Mouse (Mus musculus) right cerebral cortex, postnatal 4 days (tissue): ENCODE measurements around the gene Gm3417.
"Not testable (repeated sequence)": the region's sequence is repeated elsewhere in the genome, so short reads cannot be mapped to it uniquely, and the experiment has no call there.

Experiments used
- DNase-seq: peaks from one replicate; pipeline ENCODE4 v3.0.0-alpha.2; 2022

The Gm3417 gene

DNA sequence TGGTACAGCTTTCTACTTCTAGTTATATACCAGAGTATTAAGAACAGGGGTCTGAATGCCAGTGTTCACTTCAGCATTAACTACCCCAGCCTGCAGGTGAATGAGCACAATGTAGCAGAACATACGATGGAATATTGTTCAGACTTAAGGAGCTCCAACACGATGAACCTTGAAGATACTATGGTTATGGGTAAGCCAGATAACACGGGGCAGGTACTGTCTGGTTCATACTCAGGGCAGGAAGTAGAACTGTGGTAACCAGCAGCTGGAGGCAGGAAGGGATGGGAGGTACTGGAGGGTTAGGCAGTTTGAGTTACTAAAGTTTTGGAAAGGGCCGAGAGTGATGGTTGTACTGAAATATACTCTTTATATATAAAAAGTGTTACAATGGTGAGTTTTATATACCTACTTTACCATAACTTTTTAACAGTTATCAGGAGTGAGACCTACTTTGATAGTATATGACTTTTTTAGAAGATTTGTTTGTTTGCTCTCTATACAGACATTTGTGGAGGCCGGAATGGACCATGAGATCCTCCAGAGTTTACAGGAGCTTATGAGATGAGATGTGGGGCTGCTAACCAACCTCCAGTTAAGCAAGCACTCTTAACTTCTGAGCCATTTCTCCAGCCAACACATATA lies 19.8 kb downstream of the Gm3417 start:
- DNase-seq: no peak

DNA sequence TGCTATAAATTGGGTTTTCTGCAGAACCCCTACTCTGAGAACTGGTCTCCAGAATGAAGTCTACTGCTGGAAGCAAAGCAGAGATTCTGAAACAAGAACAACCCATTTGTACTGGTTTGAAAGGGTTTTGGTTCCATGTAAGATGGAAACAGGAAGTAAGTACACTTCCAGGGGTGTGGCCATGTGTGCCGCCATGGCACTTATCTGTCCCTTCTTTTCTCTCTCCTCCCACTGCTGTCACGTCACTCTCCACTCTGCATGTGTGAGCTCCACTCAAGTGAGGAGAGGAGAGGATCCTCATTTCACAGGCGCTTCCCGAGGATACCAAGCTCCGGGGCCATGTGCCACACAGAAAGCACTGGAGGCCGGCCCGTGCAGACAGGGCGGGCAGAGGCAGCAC lies 25.1 kb downstream of the Gm3417 start:
- DNase-seq: no peak

DNA sequence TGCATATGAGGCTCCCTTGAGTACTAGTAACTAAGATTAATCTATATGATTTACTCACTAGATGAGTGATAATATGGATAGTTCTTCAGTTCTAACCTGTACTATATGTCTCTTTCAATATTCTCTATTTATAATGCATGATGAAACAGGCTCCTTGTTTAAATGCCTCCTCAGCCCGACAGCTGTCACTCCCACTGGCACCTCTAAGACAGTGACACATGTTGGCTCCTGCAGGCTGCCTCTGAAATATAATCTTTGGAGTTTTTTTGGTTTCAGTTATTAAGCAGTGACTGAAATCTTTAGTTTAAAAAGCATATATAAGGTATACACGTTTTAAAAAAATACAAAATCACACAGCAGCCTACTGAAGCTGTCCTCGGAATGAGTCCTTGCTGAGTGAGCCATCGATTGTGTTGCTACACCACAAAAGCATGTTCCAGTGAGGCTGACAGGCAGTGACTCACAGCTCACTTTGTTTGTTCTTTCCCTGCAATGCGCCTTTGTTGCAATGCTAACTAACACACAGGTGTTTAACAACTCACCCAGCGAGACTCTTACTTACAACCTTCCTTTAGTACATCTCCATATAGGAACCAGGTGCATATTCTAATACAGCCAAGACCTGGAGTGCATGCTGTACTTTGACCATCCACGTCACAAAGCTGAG lies 29.3 kb downstream of the Gm3417 start:
- DNase-seq: no peak

DNA sequence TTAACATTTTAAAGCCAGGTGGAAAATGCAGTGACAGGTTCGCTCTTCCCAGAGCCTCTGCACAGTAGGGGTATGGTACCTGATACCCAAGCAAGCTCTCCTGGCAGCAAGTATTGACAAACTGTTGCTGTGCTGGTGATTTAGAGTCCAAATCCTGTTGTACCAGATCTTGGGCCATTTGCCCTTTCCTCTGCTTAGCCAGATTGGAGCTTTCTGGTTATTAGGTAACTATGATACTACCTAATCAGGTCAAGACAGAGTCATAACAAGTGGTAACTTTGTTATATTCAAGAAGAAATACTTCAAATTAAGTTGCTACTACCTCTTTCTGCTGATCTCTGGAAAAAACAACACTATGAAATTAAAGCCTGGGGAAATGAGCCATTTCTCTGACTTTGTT lies 34.0 kb downstream of the Gm3417 start:
- no peak for DNase-seq

DNA sequence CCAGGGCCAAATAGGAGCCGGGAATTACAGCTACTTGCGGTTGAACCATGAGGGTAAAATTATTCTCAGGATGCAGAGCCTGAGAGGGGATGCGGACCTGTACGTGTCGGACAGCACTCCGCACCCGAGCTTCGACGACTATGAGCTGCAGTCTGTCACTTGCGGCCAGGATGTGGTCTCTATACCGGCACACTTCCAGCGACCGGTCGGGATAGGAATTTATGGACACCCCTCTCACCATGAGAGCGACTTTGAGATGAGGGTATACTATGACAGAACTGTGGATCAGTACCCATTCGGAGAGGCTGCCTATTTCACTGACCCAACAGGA lies 34.9 kb downstream of the Gm3417 start:
- no peak for DNase-seq

DNA sequence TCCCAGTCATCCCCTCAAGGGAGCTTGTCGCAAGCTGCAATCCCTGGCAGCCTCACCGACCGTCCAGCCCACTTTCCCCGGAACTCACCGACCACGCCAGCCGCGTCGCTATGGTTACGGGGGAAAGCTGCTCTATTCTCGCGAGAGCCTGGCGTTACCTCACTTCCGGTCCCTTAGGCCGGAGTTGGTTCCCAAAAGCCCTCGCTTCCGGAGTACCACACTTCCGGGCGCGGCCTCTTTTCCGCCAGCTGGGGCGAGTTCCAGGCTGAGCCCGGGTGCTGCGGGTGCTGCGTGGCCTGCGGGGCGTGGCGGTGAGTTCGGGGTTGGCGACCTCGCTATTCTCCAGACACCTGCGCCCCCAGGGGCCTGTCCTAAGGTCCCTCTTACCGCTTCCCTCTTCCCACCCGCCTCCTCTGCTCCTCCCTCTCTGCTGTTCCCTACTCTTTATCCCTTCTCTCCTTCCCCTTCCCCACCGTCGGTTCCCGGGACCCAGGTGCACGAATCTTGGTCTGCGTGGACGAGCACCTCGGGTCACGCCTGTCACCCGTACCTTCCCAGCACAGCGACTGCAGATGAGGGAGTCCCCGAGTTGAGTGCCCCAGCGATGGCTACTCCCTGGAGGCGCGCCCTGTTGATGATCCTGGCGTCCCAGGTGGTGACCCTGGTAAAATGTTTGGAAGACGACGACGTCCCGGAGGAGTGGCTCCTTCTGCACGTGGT lies 35.4 kb downstream of the Gm3417 start, which contains the start of the genes Wdr27 and 1600012H06Rik:
Wdr27 (minus strand) TSS at position 150 of the 720 bp plus-strand sequence.
1600012H06Rik (plus strand) TSS at position 176 of the 720 bp plus-strand sequence.
- peak; percentile 97 for DNase-seq

DNA sequence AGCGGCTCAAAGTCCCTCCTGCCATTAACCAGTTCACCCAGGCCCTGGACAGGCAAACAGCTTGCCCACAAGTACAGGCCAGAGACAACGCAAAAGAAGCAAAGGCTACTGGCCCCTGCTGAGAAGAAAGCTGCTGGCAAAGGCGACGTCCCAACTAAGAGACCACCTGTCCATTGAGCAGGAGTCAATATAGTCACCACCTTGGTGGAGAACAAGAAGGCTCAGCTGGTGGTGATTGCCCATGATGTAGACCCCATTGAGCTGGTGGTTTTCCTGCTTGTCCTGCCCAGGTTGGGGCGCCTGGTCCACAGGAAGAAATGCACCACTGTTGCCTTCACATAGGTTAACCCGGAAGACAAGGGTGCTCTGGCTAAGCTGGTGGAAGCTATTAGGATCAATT lies 36.4 kb downstream of the Gm3417 start:
- not testable (repeated sequence) for DNase-seq

DNA sequence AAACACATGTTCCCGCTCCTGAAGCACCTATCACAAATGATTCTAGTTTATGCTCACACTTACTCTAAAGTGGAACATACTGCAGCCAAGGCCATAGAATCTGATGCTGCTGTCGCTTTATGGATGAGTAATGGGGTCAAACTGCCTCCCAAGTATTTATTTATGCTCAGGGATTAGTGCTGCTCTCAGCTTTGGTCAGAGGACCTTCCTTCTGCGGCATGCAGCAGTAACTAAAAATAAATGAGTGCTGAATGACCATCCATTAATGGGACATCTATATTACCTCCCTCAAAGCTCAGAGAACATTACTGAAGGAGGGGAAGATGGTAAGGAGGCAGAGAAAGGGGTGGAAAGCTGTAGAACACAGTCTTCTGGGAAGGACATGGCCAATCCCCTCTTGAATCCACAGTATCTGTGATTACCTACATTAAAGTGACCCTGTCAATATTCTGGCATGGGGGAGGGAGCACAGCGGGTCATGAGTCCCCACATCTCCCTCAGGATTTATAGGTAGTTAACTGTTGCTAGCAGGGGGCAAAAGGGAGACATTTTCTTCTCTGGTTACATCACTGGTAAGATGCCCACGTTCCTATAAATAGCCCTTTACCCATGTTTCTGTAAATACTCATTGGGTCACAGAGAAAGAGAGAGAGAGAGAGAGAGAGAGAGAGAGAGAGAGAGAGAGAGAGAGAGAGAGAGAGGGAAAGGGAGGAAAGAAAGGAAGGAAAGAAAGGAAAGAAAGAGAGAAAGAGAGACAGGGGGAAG lies 42.6 kb downstream of the Gm3417 start:
- no peak for DNase-seq

DNA sequence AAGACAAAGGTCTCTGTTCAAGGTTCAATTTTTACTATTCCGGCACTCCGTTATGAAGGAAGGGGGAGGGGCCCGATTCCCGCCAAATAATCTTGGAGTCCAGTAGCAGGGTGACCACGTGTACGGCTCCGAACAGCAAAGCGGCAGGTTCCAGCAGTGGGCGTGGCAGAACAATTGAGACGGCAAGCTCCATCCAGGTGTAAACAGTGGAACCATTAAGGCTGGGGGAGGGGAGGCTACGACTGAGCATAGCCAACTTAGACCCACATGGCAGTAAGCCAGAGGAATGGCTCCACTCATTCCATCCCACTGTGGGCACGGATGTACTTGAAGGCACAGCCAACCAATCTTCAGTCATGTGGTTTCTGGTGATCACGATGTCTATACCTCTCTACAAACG lies 43.3 kb downstream of the Gm3417 start:
- DNase-seq: not testable (repeated sequence)

DNA sequence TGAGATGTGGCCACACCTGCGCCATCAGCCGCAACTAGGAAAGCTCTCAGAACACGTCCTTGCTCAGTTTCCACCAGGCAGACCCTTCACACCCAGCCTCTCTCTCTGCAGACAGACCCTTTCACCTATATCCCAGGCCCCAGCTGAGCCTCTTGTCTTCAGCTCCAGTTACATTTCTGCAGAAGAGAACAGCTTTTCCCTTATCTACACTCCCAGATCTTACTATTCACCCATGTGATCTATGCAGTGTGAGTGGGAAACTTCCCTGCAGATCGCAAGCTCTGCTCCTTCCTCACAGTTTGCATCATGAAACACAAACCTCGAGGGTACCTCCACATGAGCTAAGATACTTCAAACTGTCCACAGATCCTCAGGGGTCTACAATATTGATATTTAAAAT lies 47.1 kb downstream of the Gm3417 start:
- no peak for DNase-seq

DNA sequence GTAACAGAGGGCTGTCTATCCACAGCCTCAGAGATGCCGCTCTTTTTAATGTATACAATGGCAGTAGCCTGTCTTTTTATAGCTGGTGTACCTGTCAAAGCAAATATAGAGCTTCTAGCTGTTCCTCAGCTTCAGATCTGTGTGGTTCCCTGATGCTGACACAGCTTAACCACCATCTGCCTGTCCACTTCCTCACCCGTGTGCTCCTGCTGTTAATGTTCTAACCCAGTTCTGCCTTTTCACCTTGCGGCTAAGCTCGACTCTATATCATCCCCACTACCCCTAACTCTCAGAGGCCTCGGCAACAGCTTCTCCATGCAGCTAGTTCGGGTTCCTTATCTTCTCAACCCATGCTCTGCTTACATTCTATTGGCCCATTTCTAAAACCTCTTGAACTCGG lies 47.9 kb downstream of the Gm3417 start:
- DNase-seq: no peak

DNA sequence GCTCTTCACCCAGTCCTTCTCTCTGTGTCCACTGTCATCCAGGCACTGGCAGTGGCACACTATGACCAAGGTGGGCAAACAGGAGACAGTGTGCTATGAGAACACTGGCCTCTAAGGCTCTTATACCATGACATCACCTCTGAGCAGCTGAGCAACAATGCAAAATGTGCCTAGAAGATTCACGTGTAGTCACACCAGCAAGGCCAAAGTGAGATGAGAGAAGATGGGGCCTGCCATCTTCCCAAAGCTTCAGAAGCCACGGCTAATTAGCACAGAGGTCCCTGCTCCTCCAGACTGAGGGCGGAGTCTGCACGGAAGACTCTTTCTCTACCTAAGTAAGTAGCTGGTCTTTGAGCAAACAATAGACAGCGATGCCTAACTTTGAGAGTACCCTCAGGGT lies 50.0 kb downstream of the Gm3417 start:
- no peak for DNase-seq

DNA sequence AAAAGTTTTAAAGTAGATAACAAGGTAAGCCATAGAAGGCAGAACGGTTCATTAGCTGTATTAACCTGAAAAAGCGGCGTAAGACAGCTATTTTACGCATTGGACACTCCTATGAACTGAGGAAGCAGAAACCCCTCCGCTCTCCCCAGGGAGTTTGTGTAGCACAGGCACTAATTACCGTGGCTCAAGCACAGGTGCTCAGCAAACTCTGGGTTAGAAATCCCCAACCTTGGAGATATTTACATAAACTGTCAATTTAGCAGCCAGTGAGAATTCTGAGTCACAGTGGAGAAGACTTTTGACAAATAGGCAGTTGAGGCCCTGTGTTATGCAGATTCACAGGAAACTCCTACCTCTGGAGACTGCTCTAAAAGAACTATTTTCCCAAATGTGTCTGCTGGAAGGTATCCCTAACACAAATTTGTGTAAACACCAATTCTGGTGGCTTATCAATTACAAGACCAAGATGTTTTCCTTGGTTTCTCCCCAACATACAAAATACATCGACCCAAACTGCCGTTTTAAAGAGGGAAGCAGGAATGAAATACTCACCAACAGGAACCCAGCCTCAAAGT lies 50.9 kb downstream of the Gm3417 start:
- DNase-seq: no peak

DNA sequence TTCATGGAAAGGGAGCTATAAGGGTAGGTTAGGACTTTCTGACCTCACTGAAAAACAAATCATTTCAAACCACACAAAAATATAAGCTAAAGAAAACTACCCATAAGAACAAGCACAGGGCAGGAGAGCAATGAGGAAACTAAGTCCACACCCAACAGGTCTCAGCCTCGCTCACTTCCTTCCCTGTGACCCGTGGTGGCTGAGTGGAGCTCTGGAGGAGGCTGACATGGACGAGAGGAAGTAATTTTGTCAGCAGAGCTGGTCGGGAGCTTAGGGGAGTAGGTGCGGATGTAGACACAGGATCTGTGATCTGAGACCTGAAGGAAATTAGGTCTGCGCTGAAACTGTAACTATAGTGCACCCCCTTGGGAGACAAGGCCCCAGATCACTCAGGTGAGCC lies 57.0 kb downstream of the Gm3417 start:
- DNase-seq: no peak

DNA sequence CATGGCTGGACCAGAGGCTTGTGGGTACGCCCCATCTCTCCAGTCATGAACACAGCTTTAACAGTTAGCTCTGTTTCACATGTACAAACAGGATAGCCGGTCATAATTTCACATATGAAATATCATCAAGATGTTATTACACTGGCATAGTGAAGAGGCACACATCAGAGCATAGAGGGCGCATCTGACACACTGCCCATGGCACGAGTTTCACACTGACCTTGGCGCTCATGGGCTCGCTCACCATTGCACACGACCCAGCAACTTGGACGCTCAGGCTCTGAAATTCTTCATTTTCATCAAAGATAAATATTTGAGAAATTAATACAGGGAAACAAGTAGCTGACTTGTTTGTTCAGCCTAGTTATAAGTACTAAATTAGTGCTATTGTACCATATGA lies 60.7 kb downstream of the Gm3417 start:
- DNase-seq: no peak

DNA sequence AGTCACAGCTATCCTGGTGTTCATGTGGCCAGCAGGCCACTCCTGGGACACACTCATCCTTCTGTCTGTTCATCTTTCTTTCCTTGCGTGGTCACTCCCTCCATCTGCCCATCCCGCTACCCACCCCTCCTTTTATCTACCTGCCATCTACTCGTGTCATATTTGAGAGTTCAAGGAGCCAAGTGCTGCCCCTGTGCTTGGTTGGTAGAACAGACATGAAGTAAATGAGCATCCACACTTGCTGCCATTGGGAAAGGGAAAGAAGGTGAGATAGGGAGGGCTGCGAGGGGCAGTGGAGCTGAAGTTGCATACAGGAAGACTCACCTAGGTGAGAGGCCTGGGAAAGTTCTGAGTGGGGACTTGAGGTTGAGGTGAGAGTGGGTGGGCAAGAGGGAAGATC lies 64.2 kb downstream of the Gm3417 start:
- DNase-seq: no peak
